Mouse (Mus musculus) bone marrow, adult 2 months (tissue): Measurements from ENCODE around the gene Syt14.

Source experiments
- CTCF ChIP-seq: fragments of 200-500 bp; IDR thresholded peaks from 2 replicates; pipeline ENCODE4 v1.5.1; 2011; ENCODE audit warnings: low read length, control low read depth; ENCODE audit not compliant: control insufficient read depth, insufficient read depth
- POLR2A ChIP-seq: fragments of 200-500 bp; IDR thresholded peaks from 2 replicates; pipeline ENCODE4 v1.6.1; 2011; ENCODE audit warnings: low read depth, mild to moderate bottlenecking, control low read depth, low read length, borderline replicate concordance; ENCODE audit not compliant: control insufficient read depth

DNA sequence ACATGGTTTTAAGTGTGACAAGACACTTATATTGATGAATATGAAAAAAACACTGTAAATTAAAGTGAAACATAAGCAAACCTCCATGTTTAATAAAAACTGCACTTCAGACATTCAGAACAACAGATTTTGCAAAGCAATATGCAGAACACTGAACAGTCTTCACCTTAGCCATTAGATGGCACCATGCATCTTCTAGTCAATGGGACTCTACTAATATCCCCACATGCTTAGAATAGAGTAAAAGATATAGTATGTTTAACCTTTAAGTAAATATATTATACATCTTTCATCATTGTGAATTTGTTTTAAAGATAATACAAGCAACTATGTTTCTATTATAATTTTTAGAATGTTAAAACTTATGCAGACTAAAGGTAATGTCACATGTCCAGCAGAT, 34.7 kb downstream of the Syt14 start:
- TF ChIP-seq CTCF (no peak), POLR2A (no peak)
